ENCODE assay signal across 21 mouse cellular contexts in genomic region chr1:182927878-182928851, GRCm38 (mm10). TPM values are rescaled to one million over a fixed set of nuclear protein-coding genes. Genes with fewer than 3 reads are reported as not detected.
A peak's percentile ranks its signal among the peaks of the same experiment; 100 is the strongest.
DNase-seq lines count a peak whose midpoint lies in the region; ATAC-seq and TF ChIP-seq lines count a peak whose summit lies in the region.
"Had no signal": no experiment of that assay in that cellular context is flagged by ENCODE, and none has a peak within 500 bp of the region (broad histone marks: within the 10 kb centered on the region; RNA-seq: fewer than 3 reads in every experiment).

No protein-coding gene starts in this region.

- no peak overlapping the region for H3K4me3 ChIP-seq in layer of hippocampus, adult 2 months
- H3K4me3 ChIP-seq in bone marrow, adult 2 months (replicated peaks; ENCODE audit: control insufficient read depth, low read depth, low read length) = peak overlapping the region; percentile 34
- peak overlapping the region; percentile 87 for H3K4me3 ChIP-seq in megakaryocyte, embryonic 14.5 days (replicated peaks)
- no peak overlapping the region for H3K4me3 ChIP-seq in embryonic facial prominence, embryonic 10.5 days
- H3K4me3 ChIP-seq: erythroblast, embryonic 14.5 days; heart, embryonic 12.5 days; kidney, embryonic 15.5 days; limb, embryonic 15.5 days; midbrain, embryonic 15.5 days had no signal

- no peaks in the 10 kb centered on the region for H3K9me3 ChIP-seq in megakaryocyte, embryonic 14.5 days
- no peaks in the 10 kb centered on the region for H3K9me3 ChIP-seq in embryonic facial prominence, embryonic 10.5 days
- H3K9me3 ChIP-seq: heart, embryonic 12.5 days; kidney, embryonic 15.5 days; limb, embryonic 15.5 days; midbrain, embryonic 15.5 days had no signal

- no peaks in the 10 kb centered on the region for H3K36me3 ChIP-seq in megakaryocyte, embryonic 14.5 days (replicated peaks; ENCODE audit: low read length)
- H3K36me3 ChIP-seq in embryonic facial prominence, embryonic 10.5 days (replicated peaks) = no peaks in the 10 kb centered on the region
- H3K36me3 ChIP-seq: heart, embryonic 12.5 days; kidney, embryonic 15.5 days; limb, embryonic 15.5 days; midbrain, embryonic 15.5 days had no signal

- no peak for DNase-seq in layer of hippocampus, adult 2 months (ENCODE audit: low spot score in 2 of 2)
- no peak for DNase-seq in layer of hippocampus, adult 11-12 months (ENCODE audit: low spot score)
- no peak for DNase-seq in embryonic facial prominence, embryonic 10.5 days (ENCODE audit: low spot score)
- no peak for DNase-seq in cerebellum, adult 9-10 months
- no peak for DNase-seq in cerebellum, postnatal 4 days (ENCODE audit: low spot score in 2 of 2)
- DNase-seq: adrenal gland, postnatal 36 days; cerebellum, adult 9-11 months; gastrocnemius, postnatal 36 days; heart, postnatal 4 days; lung, postnatal 36 days; thymus, adult 18-20 months had no signal

- H3K4me1 ChIP-seq in bone marrow, adult 2 months (ENCODE audit: control insufficient read depth, insufficient read depth, low read length) = peaks cover 1% of the 10 kb centered on the region; the same call in 1 of the 2 replicates
- peaks cover 14% of the 10 kb centered on the region for H3K4me1 ChIP-seq in megakaryocyte, embryonic 14.5 days
- H3K4me1 ChIP-seq in embryonic facial prominence, embryonic 10.5 days = peaks cover 5% of the 10 kb centered on the region; the same call in 1 of the 2 replicates
- H3K4me1 ChIP-seq: kidney, embryonic 15.5 days; limb, embryonic 15.5 days; midbrain, embryonic 15.5 days had no signal

- peak overlapping the region; percentile 39; the same call in 1 of the 2 replicates for H3K27ac ChIP-seq in layer of hippocampus, adult 2 months
- no peak overlapping the region for H3K27ac ChIP-seq in bone marrow, adult 2 months (ENCODE audit: control insufficient read depth, insufficient read depth, low read depth, low read length, poor library complexity)
- no peak overlapping the region for H3K27ac ChIP-seq in embryonic facial prominence, embryonic 10.5 days (replicated peaks)
- H3K27ac ChIP-seq: kidney, embryonic 15.5 days; limb, embryonic 15.5 days; midbrain, embryonic 15.5 days had no signal

- H3K27me3 ChIP-seq in megakaryocyte, embryonic 14.5 days (replicated peaks) = peaks cover 25% of the 10 kb centered on the region
- H3K27me3 ChIP-seq in embryonic facial prominence, embryonic 10.5 days (replicated peaks; ENCODE audit: low read depth, poor library complexity, severe bottlenecking) = no peaks in the 10 kb centered on the region
- H3K27me3 ChIP-seq: kidney, embryonic 15.5 days; limb, embryonic 15.5 days; midbrain, embryonic 15.5 days; Patski had no signal

- TF ChIP-seq CTCF in layer of hippocampus, adult 2 months (conservative IDR thresholded peaks at IDR 0.05) = no peak
- no peak for TF ChIP-seq CTCF in bone marrow, adult 2 months (IDR thresholded peaks at IDR 0.05; ENCODE audit: control insufficient read depth, insufficient read depth, low read length)

- 2% methylated on average over 19 of the region's 19 CpGs for WGBS in bone marrow, adult 2 months
- WGBS in embryonic facial prominence, embryonic 10.5 days = 86% methylated on average over 19 of the region's 19 CpGs

- peak; percentile 86 to 92 for ATAC-seq in hematopoietic stem cell, adult 5-6 weeks (replicated peaks in 1 of 2; ENCODE audit: insufficient read depth in 1 of 2, low FRiP score in 2 of 2, low TSS enrichment in 1 of 2, low read depth in 1 of 2, poor library complexity in 2 of 2, severe bottlenecking in 2 of 2)
- ATAC-seq: inflammation-experienced regulatory T-cells, adult 6 months; midbrain, embryonic 15.5 days; Patski had no signal

- TF ChIP-seq POLR2A in bone marrow, adult 2 months (IDR thresholded peaks at IDR 0.05; ENCODE audit: borderline replicate concordance, control insufficient read depth, low read depth, low read length) = no peak

RNA-seq across cellular contexts. Expression of gene Tlr5, which starts 26.4 kb away (rescaled TPM):
- under 1 TPM; 0.22 to 0.44 TPM for total RNA-seq in layer of hippocampus, adult 2 months (2021)
- 1.0 and 1.6 TPM in 2 replicates for polyA plus RNA-seq in bone marrow, adult 2 months (2011; ENCODE audit: insufficient read depth, insufficient read length, low replicate concordance, missing spikeins)
- 1.3 TPM in 1 of 2 replicates, not detected in the other for total RNA-seq in hematopoietic stem cell, adult 5-6 weeks (2017)
- 0.58 TPM in 1 of 2 replicates, not detected in the other for polyA plus RNA-seq in megakaryocyte, embryonic 14.5 days (2012; ENCODE audit: insufficient read depth, low replicate concordance)
- polyA plus RNA-seq in embryonic facial prominence, embryonic 10.5 days (2016; fragmentation: Nextera tagmentation; extraction: Ambion mirVana) = 0.15 and 0.37 TPM in 2 replicates
- polyA plus RNA-seq: erythroblast, embryonic 14.5 days; inflammation-experienced regulatory T-cells, adult 6 months; Patski had no signal

Comparison
In these comparisons a context has a peak if more than half of its experiments do, and no peak if none do; other contexts are left out.
1. H3K4me3 ChIP-seq: peak in bone marrow, adult 2 months (single experiment) and megakaryocyte, embryonic 14.5 days (single experiment); none in layer of hippocampus, adult 2 months (single experiment) and embryonic facial prominence, embryonic 10.5 days (single experiment).